Mouse (Mus musculus) testis, adult 2 months (tissue): ENCODE data around the gene Elane.

Experiments
- CTCF ChIP-seq: fragments of 200-500 bp; IDR thresholded peaks from 2 replicates; pipeline ENCODE4 v1.5.1; 2012; ENCODE audit warnings: low read depth, mild to moderate bottlenecking, inconsistent platforms, low read length, moderate library complexity; ENCODE audit not compliant: control insufficient read depth, insufficient read depth, insufficient replicate concordance
- POLR2A ChIP-seq: fragments of 200-500 bp; IDR thresholded peaks from 2 replicates; pipeline ENCODE4 v1.6.1; 2012; ENCODE audit warnings: low read depth, mild to moderate bottlenecking, inconsistent platforms, low read length, moderate library complexity; ENCODE audit not compliant: control insufficient read depth

GRCm38 (mm10) chr10:79926491-79927323, 40.7 kb downstream of the Elane start, which contains the start of gene Arid3a:
- TF ChIP-seq CTCF (no peak), POLR2A (peak; percentile 19)
